Mouse (Mus musculus): Measurements from ENCODE around the gene Krt6b.
"Not testable (repeated sequence)": the region's sequence is repeated elsewhere in the genome, so short reads cannot be mapped to it uniquely, and the experiment has no call there.

Gene Krt6b

GRCm38 (mm10) chr15:101680187-101680586 is at the start of gene Krt6b:
Gene Krt6b, minus strand, starts transcription at chr15:101680287.
- no peak for DNase-seq

- DNase-seq: no peak
Observed at GRCm38 (mm10) chr15:101724686-101725085, 44.6 kb upstream of the Krt6b start.

GRCm38 (mm10) chr15:101715831-101716230 is 35.7 kb upstream of the Krt6b start:
- DNase-seq: no peak

- DNase-seq: no peak
Observed at GRCm38 (mm10) chr15:101714356-101714755, 34.3 kb upstream of the Krt6b start.

- DNase-seq: no peak
Observed at GRCm38 (mm10) chr15:101713731-101714130, 33.6 kb upstream of the Krt6b start.

- no peak for DNase-seq
Observed at GRCm38 (mm10) chr15:101712720-101713119, 32.6 kb upstream of the Krt6b start, which contains the start of gene Krt5. Gene Krt5, minus strand, starts transcription at chr15:101712898.

- no peak for DNase-seq
Observed at GRCm38 (mm10) chr15:101708683-101709082, 28.6 kb upstream of the Krt6b start.

- DNase-seq: no peak
Observed at GRCm38 (mm10) chr15:101707454-101707853, 27.4 kb upstream of the Krt6b start.

GRCm38 (mm10) chr15:101704066-101704465 is 24.0 kb upstream of the Krt6b start:
- no peak for DNase-seq

- DNase-seq: no peak
Observed at GRCm38 (mm10) chr15:101702380-101702779, 22.3 kb upstream of the Krt6b start.

GRCm38 (mm10) chr15:101699866-101700265 is 19.8 kb upstream of the Krt6b start:
- DNase-seq: no peak

- no peak for DNase-seq
Observed at GRCm38 (mm10) chr15:101699192-101699591, 19.1 kb upstream of the Krt6b start.

GRCm38 (mm10) chr15:101697326-101698188 is 17.5 kb upstream of the Krt6b start:
- DNase-seq: no peak

- no peak for DNase-seq
Observed at GRCm38 (mm10) chr15:101694207-101694606, 14.1 kb upstream of the Krt6b start, which contains the start of gene Krt6a. Gene Krt6a, minus strand, starts transcription at chr15:101694307.

GRCm38 (mm10) chr15:101690460-101690859 is 10.4 kb upstream of the Krt6b start:
- not testable (repeated sequence) for DNase-seq

GRCm38 (mm10) chr15:101688161-101688560 is 8.1 kb upstream of the Krt6b start:
- DNase-seq: no peak

GRCm38 (mm10) chr15:101675978-101676377 is 4.1 kb downstream of the Krt6b start:
- no peak for DNase-seq

GRCm38 (mm10) chr15:101652736-101653265 is 27.3 kb downstream of the Krt6b start:
- no peak for DNase-seq

- no peak for DNase-seq
Observed at GRCm38 (mm10) chr15:101647280-101647679, 32.8 kb downstream of the Krt6b start, which contains the start of gene Gm5478. Gene Gm5478, minus strand, starts transcription at chr15:101647380.

GRCm38 (mm10) chr15:101627884-101628283 is 52.2 kb downstream of the Krt6b start, which contains the start of gene Gm5414:
Gene Gm5414, minus strand, starts transcription at chr15:101628188.
- no peak for DNase-seq

All from right cerebral cortex, postnatal 14 days (tissue).